Mouse (Mus musculus): Measurements from ENCODE around the gene Chic2. TPM values are rescaled to one million over a fixed set of nuclear protein-coding genes. Genes with fewer than 3 reads are reported as not detected.

Chic2 gene
- polyA plus RNA-seq, 1 experiment: 15.3 TPM

GRCm38 (mm10) chr5:75043011-75043445, 1.5 kb downstream of the Chic2 start:
- TF ChIP-seq POLR2A (IDR thresholded peaks at IDR 0.05; ENCODE audit: extremely low read depth, insufficient read depth, low read length): no peak
- peak overlapping the region; percentile 82; the same call in 1 of the 2 replicates for H3K4me3 ChIP-seq (ENCODE audit: insufficient read depth, low read length)
- H3K4me1 ChIP-seq (ENCODE audit: control insufficient read depth, insufficient read depth, low read length): peaks cover 1% of the 10 kb centered on the region; the same call in 1 of the 2 replicates
- no peak overlapping the region for H3K27ac ChIP-seq (ENCODE audit: insufficient read depth, low read length)

- no peak overlapping the region for H3K4me3 ChIP-seq (ENCODE audit: insufficient read depth, low read length)
- H3K27ac ChIP-seq (ENCODE audit: insufficient read depth, low read length): no peak overlapping the region
- peaks cover 1% of the 10 kb centered on the region; the same call in 1 of the 2 replicates for H3K4me1 ChIP-seq (ENCODE audit: control insufficient read depth, insufficient read depth, low read length)
- TF ChIP-seq CTCF (IDR thresholded peaks at IDR 0.05; ENCODE audit: extremely low read depth, insufficient read depth, low read length): no peak
Observed at GRCm38 (mm10) chr5:75039307-75039706, 5.3 kb downstream of the Chic2 start.

- H3K4me3 ChIP-seq (ENCODE audit: insufficient read depth, low read length): no peak overlapping the region
- TF ChIP-seq POLR2A (IDR thresholded peaks at IDR 0.05; ENCODE audit: extremely low read depth, insufficient read depth, low read length) (no peak), CTCF (IDR thresholded peaks at IDR 0.05; ENCODE audit: extremely low read depth, insufficient read depth, low read length) (no peak)
Observed at GRCm38 (mm10) chr5:75035475-75035874, 9.1 kb downstream of the Chic2 start.

GRCm38 (mm10) chr5:75014768-75015167, 29.8 kb downstream of the Chic2 start:
- TF ChIP-seq CTCF (IDR thresholded peaks at IDR 0.05; ENCODE audit: extremely low read depth, insufficient read depth, low read length) (no peak), POLR2A (IDR thresholded peaks at IDR 0.05; ENCODE audit: extremely low read depth, insufficient read depth, low read length) (no peak)
- no peak overlapping the region for H3K27ac ChIP-seq (ENCODE audit: insufficient read depth, low read length)
- H3K4me3 ChIP-seq (ENCODE audit: insufficient read depth, low read length): no peak overlapping the region

More at GRCm38 (mm10) chr5:75035475-75035874, 9.1 kb downstream of the Chic2 start:
- Histone ChIP-seq H3K4me1 (ENCODE audit: control insufficient read depth, insufficient read depth, low read length) (peaks cover 3% of the 10 kb centered on the region; the same call in 1 of the 2 replicates), H3K27ac (ENCODE audit: insufficient read depth, low read length) (no peak overlapping the region)

GRCm38 (mm10) chr5:75012771-75013421, 31.7 kb downstream of the Chic2 start:
- H3K27ac ChIP-seq (ENCODE audit: insufficient read depth, low read length): 0 out of 2 replicates have a peak overlapping the region, but pooled peaks have one; percentile 46
- TF ChIP-seq POLR2A (IDR thresholded peaks at IDR 0.05; ENCODE audit: extremely low read depth, insufficient read depth, low read length) (no peak), CTCF (IDR thresholded peaks at IDR 0.05; ENCODE audit: extremely low read depth, insufficient read depth, low read length) (no peak)
- no peak overlapping the region for H3K4me3 ChIP-seq (ENCODE audit: insufficient read depth, low read length)
- H3K4me1 ChIP-seq (ENCODE audit: control insufficient read depth, insufficient read depth, low read length): peaks cover 2% of the 10 kb centered on the region

More at GRCm38 (mm10) chr5:75014768-75015167, 29.8 kb downstream of the Chic2 start:
- H3K4me1 ChIP-seq (ENCODE audit: control insufficient read depth, insufficient read depth, low read length): peaks cover 2% of the 10 kb centered on the region

GRCm38 (mm10) chr5:75011985-75012738, 32.4 kb downstream of the Chic2 start:
- no peak overlapping the region for H3K27ac ChIP-seq (ENCODE audit: insufficient read depth, low read length)
- H3K4me3 ChIP-seq (ENCODE audit: insufficient read depth, low read length): no peak overlapping the region
- TF ChIP-seq POLR2A (IDR thresholded peaks at IDR 0.05; ENCODE audit: extremely low read depth, insufficient read depth, low read length) (no peak), CTCF (IDR thresholded peaks at IDR 0.05; ENCODE audit: extremely low read depth, insufficient read depth, low read length) (no peak)

GRCm38 (mm10) chr5:75004755-75005154, 39.8 kb downstream of the Chic2 start:
- no peaks in the 10 kb centered on the region for H3K4me1 ChIP-seq (ENCODE audit: control insufficient read depth, insufficient read depth, low read length)
- no peak overlapping the region for H3K27ac ChIP-seq (ENCODE audit: insufficient read depth, low read length)
- TF ChIP-seq CTCF (IDR thresholded peaks at IDR 0.05; ENCODE audit: extremely low read depth, insufficient read depth, low read length): no peak
- no peak for TF ChIP-seq POLR2A (IDR thresholded peaks at IDR 0.05; ENCODE audit: extremely low read depth, insufficient read depth, low read length)
- H3K4me3 ChIP-seq (ENCODE audit: insufficient read depth, low read length): no peak overlapping the region

More at GRCm38 (mm10) chr5:75011985-75012738, 32.4 kb downstream of the Chic2 start:
- peaks cover 2% of the 10 kb centered on the region for H3K4me1 ChIP-seq (ENCODE audit: control insufficient read depth, insufficient read depth, low read length)

- Histone ChIP-seq H3K27ac (ENCODE audit: insufficient read depth, low read length) (no peak overlapping the region), H3K4me1 (ENCODE audit: control insufficient read depth, insufficient read depth, low read length) (no peaks in the 10 kb centered on the region), H3K4me3 (ENCODE audit: insufficient read depth, low read length) (no peak overlapping the region)
- TF ChIP-seq CTCF (IDR thresholded peaks at IDR 0.05; ENCODE audit: extremely low read depth, insufficient read depth, low read length): no peak
- no peak for TF ChIP-seq POLR2A (IDR thresholded peaks at IDR 0.05; ENCODE audit: extremely low read depth, insufficient read depth, low read length)
Observed at GRCm38 (mm10) chr5:75002109-75002508, 42.5 kb downstream of the Chic2 start.

- no peaks in the 10 kb centered on the region for H3K4me1 ChIP-seq (ENCODE audit: control insufficient read depth, insufficient read depth, low read length)
- H3K4me3 ChIP-seq (ENCODE audit: insufficient read depth, low read length): no peak overlapping the region
- TF ChIP-seq CTCF (IDR thresholded peaks at IDR 0.05; ENCODE audit: extremely low read depth, insufficient read depth, low read length) (no peak), POLR2A (IDR thresholded peaks at IDR 0.05; ENCODE audit: extremely low read depth, insufficient read depth, low read length) (no peak)
- H3K27ac ChIP-seq (ENCODE audit: insufficient read depth, low read length): no peak overlapping the region
Observed at GRCm38 (mm10) chr5:74998716-74999512, 45.7 kb downstream of the Chic2 start.
